Mouse (Mus musculus): ENCODE data around the gene Hagh.

The Hagh gene

DNA sequence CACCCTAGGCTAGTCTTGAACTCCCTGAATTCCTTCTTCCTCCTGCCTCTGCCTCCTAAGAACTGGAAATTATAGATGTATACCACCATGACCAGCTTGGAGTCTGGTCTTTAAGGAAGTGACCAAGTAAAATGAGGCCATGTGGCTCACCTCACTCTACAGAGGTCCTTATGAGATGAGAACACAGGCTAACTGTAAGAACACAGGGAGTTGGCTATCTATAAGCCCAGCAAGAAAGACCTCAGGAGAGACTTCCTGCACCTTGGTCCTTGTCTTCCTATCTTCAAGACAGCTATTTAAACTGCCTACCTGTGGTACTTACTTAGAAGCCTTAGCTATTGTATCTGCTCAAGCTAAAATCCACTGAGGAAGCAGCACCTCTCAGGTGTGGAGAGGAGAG lies 74.0 kb downstream of the Hagh start:
- no peak for DNase-seq

Measured in kidney, postnatal 36 days (tissue).